Mouse (Mus musculus) heart, postnatal 25 days (tissue): Measurements from ENCODE around the gene Tmem121. TPM values are rescaled to one million over a fixed set of nuclear protein-coding genes. Genes with fewer than 3 reads are reported as not detected.

Experiments used
- DNase-seq: peaks from one replicate; pipeline ENCODE4 v3.0.0; 2022; ENCODE audit warnings: low spot score
- intact Hi-C: fragments of 180-260 bp; cut with DNase I; formaldehyde crosslinking; loops from one replicate; pipeline ENCODE4 v1.15.1; 2025
- total RNA-seq, 2 experiments: library from RNA; stranded (reverse); gene quantifications; 2 replicates each; pipeline ENCODE4 v1.2.3; 2021

The Tmem121 gene
- total RNA-seq, 2 experiments from 2014 or later, result 0.17 TPM; not detected in 1

DNA sequence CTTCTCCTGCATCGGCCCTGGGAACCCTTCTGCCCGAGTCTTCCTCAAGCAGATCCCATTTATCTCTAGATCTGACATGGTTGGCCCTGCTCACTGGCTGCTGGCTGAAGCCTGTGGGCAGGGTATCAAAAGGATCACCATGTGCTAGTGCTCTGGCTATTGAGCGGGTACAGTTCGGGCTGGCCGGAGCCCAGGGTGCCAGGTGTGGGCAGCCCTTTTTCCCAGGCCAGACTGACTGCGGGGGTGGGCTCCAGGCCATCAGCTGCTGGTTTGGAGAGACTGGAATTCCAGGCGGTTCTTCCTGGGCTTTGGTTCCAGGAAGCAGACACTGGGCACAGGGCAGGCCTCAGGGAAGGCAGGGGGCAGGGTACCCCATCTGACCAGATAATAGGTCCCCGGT is 38.2 kb upstream of the Tmem121 start:
- intact Hi-C loops, result no loop called here
- DNase-seq, result peak; percentile 31

DNA sequence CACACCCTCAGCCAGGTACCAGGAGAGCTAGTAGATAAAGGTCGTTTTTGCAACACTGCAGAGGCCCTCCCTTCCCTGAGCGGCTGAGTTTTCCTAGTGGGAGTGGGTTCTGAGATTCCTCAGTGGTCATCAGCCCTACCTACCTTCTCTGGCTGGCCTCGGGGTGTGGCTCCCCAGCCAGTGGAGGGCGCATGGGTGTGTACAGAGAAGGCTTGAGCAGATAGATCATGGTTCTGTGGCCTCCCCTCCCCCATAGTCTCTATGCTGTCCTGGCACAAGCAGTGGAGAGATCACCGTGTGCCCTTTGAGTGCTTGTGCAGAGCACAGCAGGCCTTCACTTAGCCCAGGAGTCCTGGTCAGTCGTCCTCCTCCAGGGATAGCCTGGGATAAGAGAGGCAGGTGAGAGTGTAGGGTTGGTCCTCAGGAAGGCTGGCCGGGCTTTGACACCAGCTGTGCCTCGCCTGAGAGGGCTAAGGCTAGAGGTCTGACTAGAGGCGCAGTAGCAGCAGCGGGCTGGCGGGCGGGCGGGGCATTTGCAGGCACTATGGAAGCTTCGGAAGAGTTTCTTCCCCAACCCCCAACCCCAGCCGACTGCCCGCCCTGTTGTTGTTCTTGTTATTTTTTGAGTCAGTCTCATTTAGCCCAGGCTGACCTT is 37.2 kb upstream of the Tmem121 start:
- intact Hi-C loops, result no loop called here
- DNase-seq, result peak; percentile 54

DNA sequence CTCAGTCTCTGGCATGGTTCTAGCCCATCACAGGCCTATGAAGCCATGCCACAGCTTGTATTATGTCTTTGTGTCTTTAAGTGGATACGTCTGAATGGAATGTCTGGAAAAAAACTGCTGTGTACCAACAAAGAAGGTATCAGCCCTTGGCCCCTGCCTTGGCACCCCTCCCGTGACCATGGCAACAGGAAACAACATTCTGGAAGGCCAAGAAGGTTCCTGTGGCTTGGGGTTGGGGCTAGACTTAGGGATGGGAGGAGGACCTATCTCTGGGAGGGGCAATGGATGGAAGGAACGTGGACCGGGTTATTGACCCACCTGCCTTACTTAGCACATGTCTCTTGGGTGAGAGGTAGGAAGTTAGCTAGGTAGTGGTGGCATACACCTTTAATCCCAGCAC is 36.4 kb upstream of the Tmem121 start:
- intact Hi-C loops, result no loop called here

DNA sequence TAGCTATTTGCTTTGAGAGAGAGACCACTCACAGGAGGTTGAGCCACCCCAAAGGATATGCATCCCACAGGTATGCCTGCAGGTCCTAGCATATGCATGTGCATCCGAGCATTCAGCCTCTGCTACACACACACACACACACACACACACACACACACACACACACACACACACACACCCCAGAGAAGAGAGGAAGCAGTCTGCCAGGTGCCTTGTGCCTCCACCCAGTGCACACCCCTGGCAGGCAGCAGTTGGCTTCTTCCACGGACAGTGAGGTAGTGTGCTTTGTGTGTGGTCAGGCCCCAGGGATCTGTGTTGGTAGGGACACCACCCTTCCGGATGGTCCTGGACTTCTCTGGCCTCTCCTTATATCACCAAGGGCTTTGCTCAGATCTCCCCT is 35.8 kb upstream of the Tmem121 start:
- no peak for DNase-seq
- intact Hi-C loops, result loop anchor here (2.0 to 5.0 kb wide), 2 partner anchors 73 to 148 kb away; partner anchors contain the start of gene Brf1

More for the DNA sequence above, 36.4 kb upstream of the Tmem121 start:
- DNase-seq, result peak; percentile 35

DNA sequence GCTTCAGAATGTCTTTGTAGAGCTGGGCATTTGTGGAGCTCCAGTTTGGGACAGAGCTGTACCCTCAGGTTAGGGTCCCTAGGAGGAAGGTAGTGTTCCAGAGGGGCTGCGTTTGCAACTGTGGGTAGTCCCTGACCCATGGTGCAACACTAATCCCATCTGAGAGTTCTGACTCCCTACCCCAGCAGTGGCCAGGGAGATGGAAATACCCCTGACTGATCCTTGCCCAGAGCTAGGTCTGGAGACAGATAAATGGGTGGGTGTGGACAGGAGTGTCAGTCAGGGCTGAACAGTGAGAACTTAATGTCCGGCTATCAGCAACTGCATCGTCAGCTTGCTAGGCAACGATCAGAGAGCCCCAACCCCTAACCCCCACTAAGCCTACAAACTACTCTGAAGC is 35.1 kb upstream of the Tmem121 start:
- intact Hi-C loops, result loop anchor here (2.0 to 5.0 kb wide), 2 partner anchors 74 to 148 kb away; partner anchors contain the start of gene Brf1
- no peak for DNase-seq

DNA sequence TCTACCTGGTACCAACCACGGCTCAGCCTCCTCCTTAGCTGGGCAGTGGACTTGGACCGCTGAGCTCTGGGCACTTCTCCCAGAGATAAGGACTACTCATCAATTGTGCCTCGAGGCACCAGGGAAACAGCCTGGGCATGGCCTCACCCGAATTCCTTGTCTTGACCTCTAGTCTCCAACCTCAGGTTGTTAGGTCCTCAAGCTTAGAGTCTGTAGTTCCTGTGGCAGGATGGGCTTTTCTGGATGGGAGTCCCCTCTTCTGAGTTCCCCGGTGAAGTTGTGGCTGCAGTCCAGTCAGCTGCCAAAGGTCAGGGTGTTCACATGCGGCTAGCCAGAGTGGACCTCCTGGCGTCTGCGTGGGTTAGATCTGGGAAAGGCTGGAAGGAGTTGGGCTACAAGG is 34.7 kb upstream of the Tmem121 start:
- no peak for DNase-seq
- intact Hi-C loops, result loop anchor here (2.0 to 5.0 kb wide), 2 partner anchors 74 to 149 kb away; partner anchors contain the start of gene Brf1

DNA sequence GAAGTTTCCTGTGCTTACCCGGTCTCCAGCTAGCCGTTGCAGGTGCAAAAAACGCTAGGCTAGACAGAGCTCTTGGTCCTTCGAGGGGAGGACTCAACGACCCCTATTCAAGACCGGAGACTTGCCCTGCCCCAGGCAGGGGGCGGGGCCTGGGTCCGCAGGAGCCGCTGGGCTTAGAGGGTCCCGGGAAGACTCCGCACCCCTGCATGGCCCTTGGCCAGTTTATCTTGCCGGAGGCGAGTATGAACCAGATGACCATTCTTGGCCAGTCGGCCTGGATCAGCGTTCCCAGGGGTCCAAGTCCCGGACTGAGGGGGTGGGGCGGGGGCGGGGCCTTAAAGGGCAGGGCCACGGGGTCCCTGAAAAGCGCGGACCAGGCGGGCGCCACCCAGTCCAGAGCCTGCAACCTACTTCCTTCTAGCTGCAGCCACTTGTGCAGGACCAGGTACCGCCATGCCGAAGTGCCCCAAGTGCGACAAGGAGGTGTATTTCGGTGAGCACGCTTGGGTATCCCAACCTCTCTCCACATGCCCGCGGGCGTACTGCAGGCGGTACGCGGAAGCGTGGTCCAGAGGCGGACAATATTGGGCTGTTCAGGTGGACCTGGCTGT is 34.0 kb upstream of the Tmem121 start:
- DNase-seq, result peak; percentile 58
- intact Hi-C loops, result loop anchor here (2.0 to 5.0 kb wide), 2 partner anchors 75 to 149 kb away; partner anchors contain the start of gene Brf1

DNA sequence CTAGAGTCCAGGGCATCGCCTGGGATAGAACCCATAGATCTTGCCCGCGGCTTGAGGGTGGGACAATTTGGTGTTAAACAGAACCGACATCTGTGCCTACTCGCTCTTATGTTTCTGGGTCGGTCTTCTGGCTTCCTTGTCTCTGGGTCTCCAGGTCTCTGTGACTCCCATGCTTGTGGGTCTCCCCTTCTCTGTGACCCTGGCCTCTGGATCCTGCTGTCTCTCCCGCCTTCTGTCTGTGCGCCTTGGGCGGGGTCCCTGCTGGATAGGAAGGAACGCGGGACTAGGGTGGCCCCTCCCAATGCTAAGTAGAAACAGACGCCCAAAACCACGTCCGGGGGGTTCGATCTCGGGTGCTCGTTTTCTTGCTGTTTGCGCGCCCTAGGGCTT is 33.5 kb upstream of the Tmem121 start:
- DNase-seq, result peak; percentile 44
- intact Hi-C loops, result loop anchor here (5.0 kb wide), 1 partner anchor 150 kb away; the partner anchor contains the start of gene Brf1

DNA sequence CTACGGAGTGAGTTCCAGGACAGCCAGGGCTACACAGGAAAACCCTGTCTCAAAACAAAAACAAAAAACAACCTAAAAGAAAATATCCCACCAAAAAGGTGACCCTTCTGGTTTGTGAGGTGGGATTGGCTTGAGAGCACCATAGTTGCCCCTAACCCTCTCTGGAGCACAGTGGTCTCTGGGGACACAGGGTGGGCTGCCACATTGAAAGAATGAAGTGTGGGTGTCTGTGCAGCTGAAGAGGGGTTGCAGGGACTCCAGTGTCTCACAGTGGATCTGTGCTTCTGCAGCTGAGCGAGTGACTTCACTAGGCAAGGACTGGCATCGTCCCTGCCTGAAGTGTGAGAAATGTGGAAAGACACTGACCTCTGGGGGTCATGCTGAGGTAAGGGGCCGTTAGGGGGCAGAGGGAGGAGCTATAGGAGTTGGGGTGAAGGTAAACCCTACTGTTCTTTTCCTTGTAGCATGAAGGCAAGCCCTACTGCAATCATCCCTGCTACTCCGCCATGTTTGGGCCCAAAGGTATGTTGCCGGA is 32.7 kb upstream of the Tmem121 start:
- intact Hi-C loops, result loop anchor here (5.0 kb wide), 1 partner anchor 151 kb away; the partner anchor contains the start of gene Brf1
- no peak for DNase-seq

DNA sequence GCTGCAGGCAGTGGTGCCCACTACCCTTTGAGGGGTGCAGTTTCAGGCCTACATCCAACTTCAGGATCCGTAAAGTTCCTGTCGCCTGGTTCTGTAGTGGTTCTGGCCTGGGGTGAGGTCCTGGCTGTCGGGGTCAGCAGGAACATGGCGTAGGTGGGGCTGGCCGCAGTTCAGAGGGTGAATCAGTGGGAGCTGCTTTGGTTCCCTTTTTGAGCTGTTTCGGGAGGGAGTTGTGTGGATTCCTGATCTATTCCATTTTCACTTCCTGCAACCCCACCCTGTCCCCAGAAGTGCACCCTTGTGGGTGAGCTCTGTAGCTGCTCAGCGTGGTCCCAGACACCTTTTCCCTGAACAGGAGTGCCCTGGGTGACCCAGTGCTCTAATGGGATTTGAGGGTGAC is 31.8 kb upstream of the Tmem121 start:
- intact Hi-C loops, result loop anchor here (2.0 to 5.0 kb wide), 2 partner anchors 13 to 152 kb away; partner anchors contain the start of genes Brf1 and Crip2
- no peak for DNase-seq

DNA sequence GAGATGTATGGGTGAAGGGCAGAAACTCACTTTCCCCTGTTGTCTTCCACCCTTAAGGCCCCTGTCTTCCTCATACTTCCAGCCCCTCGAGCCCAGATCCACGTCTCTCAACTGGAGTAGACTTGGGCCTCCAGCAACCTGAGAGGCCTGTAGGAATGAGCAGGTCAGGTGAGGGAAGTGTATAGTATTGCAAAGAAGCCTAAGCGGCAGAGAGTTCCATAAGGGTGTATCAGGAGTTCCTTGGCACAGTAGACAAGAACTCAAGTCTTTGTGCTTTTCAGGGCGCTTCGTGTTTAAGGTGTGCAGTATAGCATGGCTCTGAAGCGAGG is 31.0 kb upstream of the Tmem121 start:
- DNase-seq, result no peak
- intact Hi-C loops, result loop anchor here (1.0 to 5.0 kb wide), 4 partner anchors 14 to 197 kb away; partner anchors contain the start of genes Brf1 and Crip2

DNA sequence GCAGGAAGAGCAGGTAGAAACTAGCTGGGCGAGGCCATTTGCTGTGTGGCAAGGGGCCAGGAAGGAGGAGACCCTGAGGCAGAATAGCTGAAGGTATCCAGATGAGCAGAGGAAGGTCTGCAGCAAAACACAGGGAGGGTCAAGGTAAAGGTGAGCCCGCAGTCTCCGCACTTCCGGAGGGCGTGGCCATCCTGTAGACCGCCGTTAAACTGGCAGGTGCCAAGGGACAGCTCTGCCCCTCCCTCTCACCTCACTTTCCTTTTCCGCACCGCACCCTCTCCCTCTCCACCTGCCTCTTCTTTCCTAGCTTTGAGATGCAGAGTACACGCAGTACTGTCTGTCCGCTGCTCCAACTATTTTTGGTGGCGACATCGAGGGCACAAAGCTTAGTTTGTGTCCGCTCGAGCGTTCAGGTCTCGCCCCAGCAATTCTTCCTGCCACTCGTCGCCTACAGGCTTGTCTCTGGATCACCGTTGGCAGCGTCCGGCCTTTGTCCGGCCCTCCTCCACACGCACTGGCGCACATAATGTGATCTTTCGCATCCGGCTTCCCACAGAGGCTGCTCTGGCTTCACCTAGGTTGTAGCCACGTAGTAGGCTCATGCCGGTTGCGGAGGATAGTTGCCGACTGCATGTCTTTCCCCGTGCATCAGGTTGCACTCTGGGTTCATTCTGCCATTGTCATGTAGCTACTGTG is 30.5 kb upstream of the Tmem121 start:
- DNase-seq, result peak; percentile 46
- intact Hi-C loops, result loop anchor here (1.0 to 5.0 kb wide), 3 partner anchors 14 to 198 kb away; partner anchors contain the start of gene Crip2

DNA sequence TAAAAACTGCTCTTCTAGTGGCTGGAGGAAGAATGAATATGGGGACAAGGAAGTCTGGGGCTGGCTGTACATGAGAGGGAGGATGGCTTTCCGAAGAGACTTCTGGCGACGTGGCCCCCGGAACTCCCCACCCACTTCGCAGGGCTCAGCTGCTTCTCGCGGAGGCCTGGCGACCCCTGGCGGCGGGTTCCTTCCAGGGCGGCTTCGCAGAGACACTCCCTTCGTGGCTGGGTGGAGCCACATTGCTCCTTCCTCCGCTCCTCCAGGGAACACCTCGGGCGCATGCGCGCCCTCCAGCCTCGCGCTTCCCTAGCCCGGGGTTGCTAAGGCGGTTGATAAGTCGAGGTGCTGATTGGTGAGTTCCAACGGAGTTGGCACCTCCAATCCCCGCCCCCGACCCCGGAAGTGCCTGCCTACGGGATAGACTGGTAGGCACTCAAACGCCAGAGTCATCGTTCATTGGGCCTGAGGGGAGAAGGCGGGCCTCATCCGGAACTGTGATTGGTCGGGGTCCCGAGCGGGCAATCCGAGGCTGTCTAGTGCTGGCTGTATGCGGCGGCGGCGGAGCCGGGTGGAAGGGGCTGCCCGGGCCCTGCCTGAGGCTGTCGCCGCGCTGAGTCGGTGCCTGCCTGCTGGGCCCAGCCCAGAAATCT is 29.7 kb upstream of the Tmem121 start, which contains the start of gene Tedc1:
TSS of gene Tedc1 (plus strand) at position 535 of the 653 bp plus-strand sequence.
- peak; percentile 99 for DNase-seq
- intact Hi-C loops, result loop anchor here (1.0 to 5.0 kb wide), 3 partner anchors 15 to 199 kb away; partner anchors contain the start of gene Crip2

DNA sequence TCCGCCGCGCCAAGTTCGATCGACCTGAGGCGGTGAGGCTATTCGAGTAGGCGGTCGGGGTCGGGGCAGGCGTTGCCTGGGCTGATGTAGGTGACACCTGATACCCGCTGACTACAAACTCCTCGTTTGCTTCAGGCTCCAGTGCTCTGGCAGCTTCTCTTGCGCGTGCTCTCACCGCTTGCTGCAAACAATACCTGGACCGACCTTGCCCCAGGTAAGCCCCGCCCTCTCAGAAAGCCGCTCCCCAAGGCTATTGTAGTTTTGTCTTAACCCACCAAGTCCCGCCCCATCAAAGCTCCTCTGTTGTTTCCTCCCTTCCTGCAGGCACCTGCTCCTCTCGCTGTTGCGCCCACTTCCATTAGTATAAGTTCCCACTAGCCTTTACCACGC is 29.2 kb upstream of the Tmem121 start:
- intact Hi-C loops, result loop anchor here (5.0 kb wide), 1 partner anchor 199 kb away; no protein-coding TSS in a partner anchor
- no peak for DNase-seq

DNA sequence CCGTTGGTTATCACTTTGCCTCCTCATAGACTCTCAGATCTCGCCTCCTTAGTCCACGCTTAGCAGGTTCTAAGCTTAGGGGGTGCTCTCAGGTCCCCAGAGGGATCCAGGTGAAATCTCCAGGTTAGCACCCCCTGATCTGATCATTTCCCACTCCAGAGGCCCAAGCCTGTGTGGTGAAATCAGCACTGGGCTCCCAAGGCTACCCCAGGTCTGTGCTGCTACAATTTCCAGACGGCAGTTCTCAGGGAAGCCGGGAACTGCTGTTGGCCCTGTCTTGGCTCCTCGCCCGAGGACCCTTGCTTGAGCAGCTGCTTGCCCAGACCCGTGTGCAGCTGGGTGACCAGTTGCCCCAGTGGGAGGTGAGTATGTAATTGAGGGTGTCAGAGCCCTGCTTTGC is 28.7 kb upstream of the Tmem121 start:
- intact Hi-C loops, result loop anchor here (5.0 kb wide), 1 partner anchor 200 kb away; no protein-coding TSS in a partner anchor
- DNase-seq, result no peak

DNA sequence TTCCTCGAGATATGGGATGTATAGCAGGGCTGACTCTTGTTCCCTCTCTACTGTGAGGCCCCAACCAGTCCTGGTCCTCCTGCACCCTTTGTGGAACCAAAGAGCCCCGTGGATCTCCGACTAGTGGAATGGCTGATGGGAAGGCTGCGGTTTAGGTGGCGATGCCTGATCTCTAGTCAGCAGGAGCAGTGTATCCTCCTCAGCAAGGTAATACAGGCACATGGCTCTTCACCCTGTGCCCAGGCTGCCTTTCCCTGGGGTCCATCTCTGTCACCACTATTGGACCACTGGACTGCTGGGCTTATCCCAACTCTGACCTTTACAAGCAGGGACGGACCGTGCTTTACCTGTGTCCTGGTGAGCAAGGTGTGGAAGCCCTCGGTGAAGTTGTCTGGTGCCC is 28.2 kb upstream of the Tmem121 start:
- intact Hi-C loops, result loop anchor here (5.0 kb wide), 1 partner anchor 200 kb away; no protein-coding TSS in a partner anchor
- DNase-seq, result no peak

DNA sequence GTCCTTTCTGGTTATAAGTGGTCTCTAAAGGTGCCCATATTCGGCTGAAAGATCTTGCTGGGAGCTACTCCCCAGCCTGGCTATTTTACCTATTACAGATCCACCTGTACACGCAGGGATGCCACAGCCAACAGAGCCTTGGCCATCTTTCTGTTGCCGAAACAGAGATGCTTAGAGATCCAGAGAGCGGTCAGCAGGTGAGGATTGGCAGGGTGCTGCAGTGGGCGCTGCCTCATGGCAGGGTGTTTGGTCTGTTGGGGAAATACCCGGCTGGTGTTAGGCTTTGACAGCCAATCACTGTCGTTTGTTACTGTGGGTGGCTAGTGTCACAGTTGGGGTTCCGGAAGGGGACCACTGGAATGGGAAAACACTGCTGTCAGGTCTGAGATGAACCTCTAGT is 27.8 kb upstream of the Tmem121 start:
- DNase-seq, result no peak
- intact Hi-C loops, result loop anchor here (5.0 kb wide), 1 partner anchor 201 kb away; no protein-coding TSS in a partner anchor

DNA sequence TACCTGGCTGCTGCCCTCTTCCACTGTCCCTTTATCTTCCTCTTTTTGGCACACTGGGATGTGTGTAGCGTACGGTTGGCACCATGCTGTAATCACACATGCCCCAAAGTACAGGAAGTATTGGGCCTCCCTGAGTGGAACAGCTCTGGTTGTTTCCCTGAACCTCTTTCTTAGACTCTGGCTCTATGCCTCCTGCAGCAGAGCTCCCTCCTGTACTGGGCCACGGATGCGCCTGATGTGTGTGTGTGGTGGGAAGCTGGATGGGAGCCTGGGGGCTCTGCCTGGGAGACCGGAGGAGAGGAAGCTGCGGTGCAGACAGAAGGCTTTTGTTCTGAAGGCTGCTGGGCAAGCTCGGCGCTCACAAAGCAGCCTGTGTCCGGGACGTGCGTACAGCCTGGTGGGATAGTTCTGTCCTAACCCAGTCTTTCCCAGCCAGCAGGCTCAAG is 22.1 kb upstream of the Tmem121 start:
- intact Hi-C loops, result no loop called here
- no peak for DNase-seq

DNA sequence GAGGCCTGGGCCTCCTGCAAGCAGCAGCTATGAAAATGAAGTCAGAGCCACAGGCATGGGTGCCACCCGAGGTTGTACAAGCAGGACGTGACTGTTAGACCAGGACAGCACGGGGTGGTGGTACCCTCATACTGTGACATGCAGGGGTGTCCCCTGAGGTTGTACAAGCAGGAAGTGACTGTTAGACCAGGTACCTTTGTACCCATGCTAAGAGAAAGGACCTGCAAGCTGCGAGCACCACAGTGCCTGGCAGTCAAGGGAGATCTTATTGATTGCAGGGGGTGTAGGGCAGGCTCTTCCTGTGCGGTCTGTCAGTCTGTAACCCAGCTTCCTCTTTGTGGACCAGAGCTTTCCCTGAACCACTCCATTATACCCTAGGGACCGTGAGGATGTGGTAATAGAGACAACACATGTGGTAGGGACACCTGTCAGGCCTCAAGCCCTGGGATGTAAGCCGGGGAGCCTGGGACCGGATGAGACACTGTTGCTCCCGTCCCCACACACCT is 17.6 kb upstream of the Tmem121 start:
- intact Hi-C loops, result no loop called here
- no peak for DNase-seq
